Mouse (Mus musculus): ENCODE results near the gene Bax.

DNA sequence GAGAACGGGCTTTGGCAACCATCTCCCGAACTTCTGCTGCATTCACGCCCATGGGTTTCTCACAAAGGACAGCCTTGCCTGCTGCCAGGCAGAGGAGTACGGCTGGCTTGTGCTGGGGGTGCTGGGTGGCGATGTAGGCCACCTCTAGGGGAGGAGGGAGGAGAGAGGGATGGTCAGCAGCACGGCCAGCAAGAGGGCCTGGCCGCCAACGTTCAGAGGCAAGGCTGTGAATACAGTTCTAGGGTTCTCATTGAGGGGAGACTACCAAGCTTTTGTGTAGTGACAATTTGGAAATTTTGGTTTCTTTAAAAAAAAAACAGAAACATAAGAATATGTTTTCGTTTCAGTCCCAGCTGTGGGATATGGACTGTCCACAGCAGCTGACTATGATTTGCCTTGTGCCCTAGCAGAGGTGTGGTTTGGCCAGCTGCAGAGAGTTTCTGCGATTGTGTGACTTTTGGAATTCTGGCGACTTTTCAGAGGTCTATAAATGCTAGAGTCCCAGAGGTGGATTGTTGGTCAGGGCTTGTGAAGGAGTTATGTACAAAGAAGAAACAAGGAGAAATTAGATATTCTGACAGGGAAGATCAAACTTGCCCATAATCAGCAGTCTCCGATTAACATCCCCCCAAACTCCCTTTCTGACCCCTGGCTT is 20.2 kb upstream of the Bax start, which contains the start of gene Gm45808:
- TF ChIP-seq POLR2A (IDR thresholded peaks at IDR 0.05; ENCODE audit: insufficient read depth, low read depth, low read length) (no peak), CTCF (IDR thresholded peaks at IDR 0.05; ENCODE audit: insufficient read depth, low read depth, low read length) (no peak)

Data from olfactory bulb, adult 2 months (tissue).